In the genomic region with DNA sequence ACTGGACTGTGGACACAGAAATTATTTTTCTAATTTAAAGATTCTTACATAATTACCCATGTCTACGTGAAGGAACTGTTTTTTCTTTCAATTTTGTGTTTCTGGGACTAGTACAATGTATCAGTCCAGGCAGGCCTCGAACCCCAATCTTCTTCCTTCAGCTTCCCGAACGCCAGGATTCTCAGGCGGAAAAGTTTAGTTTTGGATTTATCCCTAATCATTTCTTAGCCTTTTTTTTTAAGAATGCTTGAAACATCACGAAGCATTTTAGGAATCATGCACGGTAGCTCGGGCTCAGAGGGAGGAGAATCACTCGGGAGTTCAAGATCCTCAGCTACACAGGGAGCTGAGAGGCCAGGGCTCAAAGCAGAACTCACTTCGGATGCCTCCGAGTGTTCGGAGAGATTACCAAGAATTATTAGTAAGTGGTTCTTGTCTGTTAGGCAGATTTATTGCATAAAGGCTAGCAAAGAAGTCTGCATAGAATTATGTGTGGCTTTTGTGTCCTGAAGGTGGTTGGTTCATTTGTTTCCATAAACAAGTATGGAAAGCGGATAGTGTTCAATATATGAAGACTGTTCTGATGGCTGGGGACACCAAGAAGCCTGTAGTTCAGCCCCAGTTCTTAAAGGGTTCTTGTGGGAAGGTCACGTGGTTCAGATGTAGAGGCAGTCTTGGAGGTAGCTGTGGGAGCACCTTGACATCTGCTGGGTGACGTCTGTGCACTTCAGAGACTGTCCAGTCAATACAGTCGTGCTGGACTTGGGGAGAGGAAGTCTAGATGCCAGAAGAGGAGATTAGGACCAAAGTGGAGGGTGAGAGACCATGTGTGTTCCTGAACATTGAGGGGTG, we compare ENCODE assay signal across 8 mouse cellular contexts. TPM values are rescaled to one million over a fixed set of nuclear protein-coding genes. Genes with fewer than 3 reads are reported as not detected.
DNase-seq lines count a peak whose midpoint lies in the region; ATAC-seq and TF ChIP-seq lines count a peak whose summit lies in the region.

No protein-coding gene starts in this region.

- peak overlapping the region; percentile 63 for H3K27ac ChIP-seq in embryonic facial prominence, embryonic 14.5 days (replicated peaks; ENCODE audit: low read depth, low read length)
- H3K27ac ChIP-seq in intestine, embryonic 16.5 days (ENCODE audit: low read length): peak overlapping the region; percentile 45
- peak overlapping the region; percentile 68 for H3K27ac ChIP-seq in neural tube, embryonic 15.5 days (replicated peaks)

- no peak for TF ChIP-seq POLR2A in lung, adult 2 months (IDR thresholded peaks at IDR 0.05; ENCODE audit: borderline replicate concordance, extremely low read depth, low read depth, low read length)

- H3K4me2 ChIP-seq in embryonic facial prominence, embryonic 14.5 days (ENCODE audit: low read depth, low read length): peak overlapping the region; percentile 55
- peak overlapping the region; percentile 58 for H3K4me2 ChIP-seq in intestine, embryonic 16.5 days (ENCODE audit: low read depth, low read length)
- peak overlapping the region; percentile 55 for H3K4me2 ChIP-seq in neural tube, embryonic 15.5 days

- H3K4me1 ChIP-seq in lung, adult 2 months (ENCODE audit: control insufficient read depth, insufficient read depth, low read length): 0 out of 2 replicates have a peak, but pooled peaks cover 2% of the 10 kb centered on the region
- peaks cover 6% of the 10 kb centered on the region for H3K4me1 ChIP-seq in embryonic facial prominence, embryonic 14.5 days (ENCODE audit: control insufficient read depth, insufficient read depth, low read length)
- peaks cover 8% of the 10 kb centered on the region for H3K4me1 ChIP-seq in intestine, embryonic 16.5 days (ENCODE audit: control insufficient read depth, insufficient read depth, low read length)
- H3K4me1 ChIP-seq in neural tube, embryonic 15.5 days: peaks cover 7% of the 10 kb centered on the region; the same call in 1 of the 2 replicates

- ATAC-seq in embryonic facial prominence, embryonic 14.5 days (ENCODE audit: low read depth): no peak
- no peak for ATAC-seq in intestine, embryonic 16.5 days
- ATAC-seq in neural tube, embryonic 15.5 days (ENCODE audit: low FRiP score): no peak

- WGBS in lung, adult 2 months: 28% methylated on average over 16 of the region's 16 CpGs
- 40% methylated on average over 16 of the region's 16 CpGs for WGBS in embryonic facial prominence, embryonic 14.5 days
- 31% methylated on average over 16 of the region's 16 CpGs for WGBS in intestine, embryonic 16.5 days
- WGBS in neural tube, embryonic 15.5 days: 45% methylated on average over 16 of the region's 16 CpGs

- H3K36me3 ChIP-seq in embryonic facial prominence, embryonic 14.5 days (ENCODE audit: control insufficient read depth, insufficient read depth, low read length): no peaks in the 10 kb centered on the region
- no peaks in the 10 kb centered on the region for H3K36me3 ChIP-seq in intestine, embryonic 16.5 days (ENCODE audit: control insufficient read depth, insufficient read depth, low read length)
- H3K36me3 ChIP-seq in neural tube, embryonic 15.5 days: no peaks in the 10 kb centered on the region

- H3K4me3 ChIP-seq in lung, adult 2 months (replicated peaks; ENCODE audit: extremely low read depth, low read depth, low read length): peak overlapping the region; percentile 54
- H3K4me3 ChIP-seq in embryonic facial prominence, embryonic 14.5 days (ENCODE audit: low read depth, low read length): peak overlapping the region; percentile 43
- H3K4me3 ChIP-seq in intestine, embryonic 16.5 days (ENCODE audit: low read length): peak overlapping the region; percentile 41
- H3K4me3 ChIP-seq in neural tube, embryonic 15.5 days (replicated peaks): peak overlapping the region; percentile 43

- DNase-seq in lung, adult 2 months: no peak
- no peak for DNase-seq in lung, postnatal 14 days
- no peak for DNase-seq in embryonic facial prominence, embryonic 14.5 days (ENCODE audit: low spot score)
- no peak for DNase-seq in yolk sac, embryonic 10.5 days (ENCODE audit: low spot score)
- no peak for DNase-seq in kidney, postnatal 14 days
- no peak for DNase-seq in ovary, postnatal 36 days (ENCODE audit: low spot score)

- peak overlapping the region; percentile 62 for H3K9ac ChIP-seq in embryonic facial prominence, embryonic 14.5 days (ENCODE audit: low read depth, low read length)
- peak overlapping the region; percentile 63 for H3K9ac ChIP-seq in intestine, embryonic 16.5 days (ENCODE audit: low read depth, low read length)
- H3K9ac ChIP-seq in neural tube, embryonic 15.5 days (replicated peaks): peak overlapping the region; percentile 39

- no peak for TF ChIP-seq CTCF in lung, adult 2 months (IDR thresholded peaks at IDR 0.05; ENCODE audit: insufficient read depth, low read length)

- 0 out of 2 replicates have a peak, but pooled peaks cover 3% of the 10 kb centered on the region for H3K9me3 ChIP-seq in embryonic facial prominence, embryonic 14.5 days (ENCODE audit: control insufficient read depth, low read length)
- no peaks in the 10 kb centered on the region for H3K9me3 ChIP-seq in intestine, embryonic 16.5 days (ENCODE audit: control insufficient read depth, low read length)
- no peaks in the 10 kb centered on the region for H3K9me3 ChIP-seq in neural tube, embryonic 15.5 days (replicated peaks)

- no peaks in the 10 kb centered on the region for H3K27me3 ChIP-seq in embryonic facial prominence, embryonic 14.5 days (replicated peaks; ENCODE audit: control insufficient read depth, insufficient read depth, low read length)
- no peaks in the 10 kb centered on the region for H3K27me3 ChIP-seq in intestine, embryonic 16.5 days (replicated peaks; ENCODE audit: control insufficient read depth, insufficient read depth, low read length)
- no peaks in the 10 kb centered on the region for H3K27me3 ChIP-seq in neural tube, embryonic 15.5 days (replicated peaks)

RNA-seq across cellular contexts. Expression of a gene that starts 9.7 kb away (rescaled TPM):
- polyA plus RNA-seq in lung, adult 2 months (2012; rRNA removed): 10.4 and 12.1 TPM in 2 replicates
- polyA plus RNA-seq in embryonic facial prominence, embryonic 14.5 days (2014; fragmentation: Nextera tagmentation; extraction: Ambion mirVana): 16.8 and 17.6 TPM in 2 replicates
- 10.4 and 10.9 TPM in 2 replicates for polyA plus RNA-seq in intestine, embryonic 16.5 days (2015; fragmentation: Nextera tagmentation; extraction: Ambion mirVana)
- 19.6 and 21.0 TPM in 2 replicates for polyA plus RNA-seq in neural tube, embryonic 15.5 days (2015; fragmentation: Nextera tagmentation; extraction: Ambion mirVana)

RNA-seq across cellular contexts. Expression of a gene that starts 11.7 kb away (rescaled TPM):
- polyA plus RNA-seq in lung, adult 2 months (2012; rRNA removed): 0.77 and 2.9 TPM in 2 replicates
- 0.34 and 3.6 TPM in 2 replicates for polyA plus RNA-seq in embryonic facial prominence, embryonic 14.5 days (2014; fragmentation: Nextera tagmentation; extraction: Ambion mirVana)
- polyA plus RNA-seq in intestine, embryonic 16.5 days (2015; fragmentation: Nextera tagmentation; extraction: Ambion mirVana): 0.57 TPM in 1 of 2 replicates, not detected in the other
- 0.68 TPM in 1 of 2 replicates, not detected in the other for polyA plus RNA-seq in neural tube, embryonic 15.5 days (2015; fragmentation: Nextera tagmentation; extraction: Ambion mirVana)

RNA-seq across cellular contexts. Expression of a gene that starts 43.6 kb away (rescaled TPM):
- 113 and 137 TPM in 2 replicates for polyA plus RNA-seq in lung, adult 2 months (2012; rRNA removed)
- 19.5 and 20.8 TPM in 2 replicates for polyA plus RNA-seq in embryonic facial prominence, embryonic 14.5 days (2014; fragmentation: Nextera tagmentation; extraction: Ambion mirVana)
- 20.1 and 21.9 TPM in 2 replicates for polyA plus RNA-seq in intestine, embryonic 16.5 days (2015; fragmentation: Nextera tagmentation; extraction: Ambion mirVana)
- 14.1 and 14.2 TPM in 2 replicates for polyA plus RNA-seq in neural tube, embryonic 15.5 days (2015; fragmentation: Nextera tagmentation; extraction: Ambion mirVana)
